Comparison of ENCODE assay signal across 16 mouse cellular contexts in genomic region chr3:97525458-97525857, GRCm38 (mm10).
A peak's percentile ranks its signal among the peaks of the same experiment; 100 is the strongest.
DNase-seq lines count a peak whose midpoint lies in the region; ATAC-seq and TF ChIP-seq lines count a peak whose summit lies in the region.
"Had no signal": no experiment of that assay in that cellular context is flagged by ENCODE, and none has a peak within 500 bp of the region (broad histone marks: within the 10 kb centered on the region; RNA-seq: fewer than 3 reads in every experiment).

No protein-coding gene starts in this region.

- no peak for TF ChIP-seq CTCF in forebrain, postnatal 0 days (IDR thresholded peaks at IDR 0.05; ENCODE audit: low read depth)

- no peaks in the 10 kb centered on the region for H3K9me3 ChIP-seq in hindbrain, embryonic 13.5 days
- H3K9me3 ChIP-seq in hindbrain, embryonic 10.5 days, result no peaks in the 10 kb centered on the region
- H3K9me3 ChIP-seq in forebrain, postnatal 0 days (ENCODE audit: low read length), result no peaks in the 10 kb centered on the region
- no peaks in the 10 kb centered on the region for H3K9me3 ChIP-seq in intestine, embryonic 16.5 days (ENCODE audit: control insufficient read depth, low read length)
- H3K9me3 ChIP-seq: heart, embryonic 10.5 days; midbrain, embryonic 13.5 days; stomach, embryonic 15.5 days had no signal

- no peak overlapping the region for H3K4me2 ChIP-seq in hindbrain, embryonic 13.5 days
- H3K4me2 ChIP-seq in forebrain, postnatal 0 days (ENCODE audit: low read depth), result no peak overlapping the region
- no peak overlapping the region for H3K4me2 ChIP-seq in intestine, embryonic 16.5 days (ENCODE audit: low read depth, low read length)
- H3K4me2 ChIP-seq: midbrain, embryonic 13.5 days; stomach, embryonic 15.5 days had no signal

- H3K27ac ChIP-seq in hindbrain, embryonic 13.5 days, result peak overlapping the region; percentile 62
- H3K27ac ChIP-seq in hindbrain, embryonic 10.5 days, result no peak overlapping the region
- H3K27ac ChIP-seq in forebrain, postnatal 0 days (ENCODE audit: low read depth, low read length), result no peak overlapping the region
- H3K27ac ChIP-seq in intestine, embryonic 16.5 days (ENCODE audit: low read length), result no peak overlapping the region
- H3K27ac ChIP-seq: heart, embryonic 10.5 days; layer of hippocampus, adult 2 months; midbrain, embryonic 13.5 days; stomach, embryonic 15.5 days had no signal

- H3K4me1 ChIP-seq in hindbrain, embryonic 13.5 days (replicated peaks), result peaks cover 28% of the 10 kb centered on the region
- H3K4me1 ChIP-seq in hindbrain, embryonic 10.5 days (replicated peaks), result peaks cover 12% of the 10 kb centered on the region
- H3K4me1 ChIP-seq in forebrain, postnatal 0 days (ENCODE audit: insufficient read depth), result peaks cover 19% of the 10 kb centered on the region
- H3K4me1 ChIP-seq in intestine, embryonic 16.5 days (ENCODE audit: control insufficient read depth, insufficient read depth, low read length), result no peaks in the 10 kb centered on the region
- H3K4me1 ChIP-seq: heart, embryonic 10.5 days; stomach, embryonic 15.5 days had no signal

- no peaks in the 10 kb centered on the region for H3K36me3 ChIP-seq in hindbrain, embryonic 13.5 days
- no peaks in the 10 kb centered on the region for H3K36me3 ChIP-seq in hindbrain, embryonic 10.5 days
- no peaks in the 10 kb centered on the region for H3K36me3 ChIP-seq in forebrain, postnatal 0 days (ENCODE audit: insufficient read depth)
- H3K36me3 ChIP-seq in intestine, embryonic 16.5 days (ENCODE audit: control insufficient read depth, insufficient read depth, low read length), result no peaks in the 10 kb centered on the region
- H3K36me3 ChIP-seq: heart, embryonic 10.5 days; midbrain, embryonic 13.5 days; stomach, embryonic 15.5 days had no signal

- H3K9ac ChIP-seq in hindbrain, embryonic 13.5 days, result no peak overlapping the region
- no peak overlapping the region for H3K9ac ChIP-seq in forebrain, postnatal 0 days
- H3K9ac ChIP-seq in intestine, embryonic 16.5 days (ENCODE audit: low read depth, low read length), result no peak overlapping the region
- H3K9ac ChIP-seq: midbrain, embryonic 13.5 days; stomach, embryonic 15.5 days had no signal

- no peak for ATAC-seq in hindbrain, embryonic 13.5 days (ENCODE audit: low FRiP score)
- no peak for ATAC-seq in forebrain, postnatal 0 days
- ATAC-seq in intestine, embryonic 16.5 days, result no peak
- ATAC-seq: lung, postnatal 0 days; midbrain, embryonic 13.5 days had no signal

- no peak overlapping the region for H3K4me3 ChIP-seq in hindbrain, embryonic 13.5 days
- no peak overlapping the region for H3K4me3 ChIP-seq in hindbrain, embryonic 10.5 days
- no peak overlapping the region for H3K4me3 ChIP-seq in forebrain, postnatal 0 days (ENCODE audit: low read depth, low read length)
- H3K4me3 ChIP-seq in intestine, embryonic 16.5 days (ENCODE audit: low read length), result no peak overlapping the region
- H3K4me3 ChIP-seq: heart, embryonic 10.5 days; layer of hippocampus, adult 2 months; midbrain, embryonic 13.5 days; stomach, embryonic 15.5 days had no signal

- WGBS in hindbrain, embryonic 13.5 days, result 63% methylated on average over 8 of the region's 8 CpGs
- 85% methylated on average over 8 of the region's 8 CpGs for WGBS in hindbrain, embryonic 10.5 days
- 22% methylated on average over 8 of the region's 8 CpGs for WGBS in forebrain, postnatal 0 days
- WGBS in intestine, embryonic 16.5 days, result 81% methylated on average over 8 of the region's 8 CpGs

- DNase-seq in hindbrain, embryonic 10.5 days (ENCODE audit: low spot score), result no peak
- peak; percentile 49 to 64 for DNase-seq in right cerebral cortex, postnatal 10 days (ENCODE audit: low spot score in 2 of 2)
- no peak for DNase-seq in right cerebral cortex, postnatal 36 days (ENCODE audit: low spot score in 2 of 2)
- DNase-seq in forebrain, postnatal 0 days, result peak; percentile 61
- no peak for DNase-seq in gastrocnemius, adult 8-10 months (ENCODE audit: low spot score in 2 of 2)
- DNase-seq: cerebellum, adult 8-10 months; gastrocnemius, postnatal 36 days; layer of hippocampus, postnatal 36 days; right cerebral cortex, adult 18-20 months had no signal

- H3K27me3 ChIP-seq in hindbrain, embryonic 13.5 days, result no peaks in the 10 kb centered on the region
- no peaks in the 10 kb centered on the region for H3K27me3 ChIP-seq in hindbrain, embryonic 10.5 days (ENCODE audit: insufficient read depth, poor library complexity, severe bottlenecking)
- no peaks in the 10 kb centered on the region for H3K27me3 ChIP-seq in forebrain, postnatal 0 days (ENCODE audit: insufficient read depth, low read length)
- H3K27me3 ChIP-seq in intestine, embryonic 16.5 days (replicated peaks; ENCODE audit: control insufficient read depth, insufficient read depth, low read length), result no peaks in the 10 kb centered on the region
- H3K27me3 ChIP-seq: midbrain, embryonic 13.5 days; stomach, embryonic 15.5 days had no signal

Comparison
In these comparisons a context has a peak if more than half of its experiments do, and no peak if none do; other contexts are left out.
1. DNase-seq: peak in right cerebral cortex, postnatal 10 days (2 of 2) and forebrain, postnatal 0 days (single experiment); none in hindbrain, embryonic 10.5 days (single experiment), right cerebral cortex, postnatal 36 days (0 of 2) and gastrocnemius, adult 8-10 months (0 of 2).